Mouse (Mus musculus): ENCODE data around the gene Asl.

The Asl gene

DNA sequence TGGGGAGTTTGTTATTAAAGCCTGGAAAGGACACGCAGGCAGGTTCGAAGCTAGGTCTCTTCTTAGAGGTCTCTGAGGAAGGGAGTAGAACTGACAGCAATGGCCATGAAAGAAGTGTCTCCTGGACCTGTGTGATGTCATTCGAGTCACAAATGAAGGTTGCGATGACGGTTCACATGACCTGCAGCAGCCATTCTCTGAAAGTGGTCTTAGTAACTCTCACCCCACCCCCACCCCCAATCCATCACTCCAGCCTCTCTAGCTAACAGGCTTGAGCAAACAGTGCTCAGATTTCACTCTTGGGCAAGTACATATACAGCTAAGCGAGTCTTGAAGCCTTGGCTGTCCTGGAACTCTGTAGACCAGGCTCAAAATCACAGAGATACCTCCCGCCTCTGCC is 25.8 kb downstream of the Asl start:
- DNase-seq (ENCODE audit: low spot score): no peak

DNA sequence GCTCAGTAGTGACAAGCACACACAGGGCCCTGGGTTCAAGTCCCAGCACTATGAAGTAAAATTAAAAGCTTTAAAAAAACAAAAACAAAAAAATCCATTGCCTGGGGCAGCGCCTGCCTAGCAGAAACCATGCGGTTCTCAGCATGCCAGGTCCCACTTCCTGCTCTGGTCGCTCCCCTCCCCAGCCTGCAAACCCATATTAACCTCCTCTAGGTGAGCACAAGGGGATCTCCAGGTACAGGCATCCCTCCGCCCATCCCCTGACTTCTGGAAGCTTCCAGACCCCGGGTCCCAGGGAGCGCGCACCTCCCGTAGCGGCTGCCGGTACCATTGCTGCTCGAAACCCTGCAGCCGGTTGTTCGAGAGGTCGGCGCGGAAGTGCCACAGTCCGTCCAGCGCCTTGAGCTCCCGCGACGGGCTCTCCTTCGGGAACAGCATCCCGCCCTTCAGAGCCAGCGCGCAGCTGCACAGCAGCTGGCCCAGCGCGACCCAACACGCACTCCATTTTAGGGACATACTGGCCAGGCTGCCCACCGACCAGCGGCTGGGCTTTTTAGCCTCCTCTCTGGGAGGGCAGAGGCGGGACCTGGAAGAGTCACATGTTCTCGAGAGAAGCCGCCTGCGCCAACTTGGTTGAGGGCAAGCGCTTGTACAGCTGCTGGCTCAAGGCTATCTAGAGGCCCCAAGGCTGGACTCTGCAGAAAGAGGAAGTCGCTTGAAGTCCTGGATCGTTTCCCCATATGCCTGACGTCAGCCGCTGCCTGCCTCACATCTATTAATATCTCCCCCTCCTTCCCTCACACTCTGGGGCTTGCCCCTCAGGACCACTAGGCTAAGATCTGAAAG is 26.5 kb downstream of the Asl start, which contains the start of gene Gusb:
Gene Gusb (minus strand): TSS at position 749 of the 846 bp plus-strand sequence.
- DNase-seq (ENCODE audit: low spot score): peak; percentile 62

DNA sequence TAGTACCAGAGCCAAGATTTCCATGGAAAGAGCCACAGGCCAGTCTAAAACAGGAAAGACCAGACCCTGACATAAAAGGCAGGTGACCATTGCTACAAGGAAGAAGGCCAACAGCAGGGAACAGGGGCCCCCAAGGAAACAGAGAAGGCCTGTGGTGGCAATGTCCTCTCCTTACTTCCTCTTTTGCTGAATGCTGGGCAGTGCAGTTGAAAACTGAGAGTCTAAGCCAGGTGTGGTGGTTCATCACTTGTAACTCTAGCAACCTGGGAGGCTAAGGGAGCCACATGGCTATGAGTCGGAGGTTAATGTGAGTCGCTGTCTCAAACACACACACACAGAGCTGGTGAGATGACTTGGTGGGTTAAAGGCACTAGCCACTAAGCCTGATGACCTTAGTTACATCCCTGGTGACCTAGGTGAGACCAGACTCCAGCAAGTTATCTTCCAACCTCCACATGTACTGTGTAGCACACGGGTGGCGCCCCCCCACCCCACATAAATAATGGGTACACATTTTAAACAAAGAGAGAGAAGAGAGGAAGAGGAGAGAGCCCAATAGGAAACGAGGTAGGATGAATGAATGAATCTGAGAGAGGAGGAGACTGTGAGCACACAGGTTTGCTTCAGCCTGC is 27.6 kb downstream of the Asl start:
- DNase-seq (ENCODE audit: low spot score): no peak

DNA sequence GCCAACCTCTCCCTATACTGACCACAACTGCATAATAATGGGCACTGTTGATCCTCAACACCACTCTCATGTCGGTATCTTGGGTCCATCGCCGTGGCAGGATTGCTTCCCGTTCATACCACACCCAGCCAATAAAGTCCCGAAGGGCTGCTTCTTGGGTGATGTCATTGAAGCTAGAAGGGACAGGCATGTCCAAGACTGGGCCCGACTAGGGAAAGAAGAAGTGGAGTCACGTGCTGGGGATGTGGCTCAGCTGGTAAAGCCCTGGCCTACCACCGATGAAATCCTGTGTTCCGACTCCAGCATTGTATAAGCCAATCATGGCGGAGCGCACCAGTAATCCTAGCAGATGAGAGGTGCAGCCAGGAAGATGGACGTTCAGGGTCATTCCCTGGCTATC is 28.3 kb downstream of the Asl start:
- DNase-seq (ENCODE audit: low spot score): no peak

DNA sequence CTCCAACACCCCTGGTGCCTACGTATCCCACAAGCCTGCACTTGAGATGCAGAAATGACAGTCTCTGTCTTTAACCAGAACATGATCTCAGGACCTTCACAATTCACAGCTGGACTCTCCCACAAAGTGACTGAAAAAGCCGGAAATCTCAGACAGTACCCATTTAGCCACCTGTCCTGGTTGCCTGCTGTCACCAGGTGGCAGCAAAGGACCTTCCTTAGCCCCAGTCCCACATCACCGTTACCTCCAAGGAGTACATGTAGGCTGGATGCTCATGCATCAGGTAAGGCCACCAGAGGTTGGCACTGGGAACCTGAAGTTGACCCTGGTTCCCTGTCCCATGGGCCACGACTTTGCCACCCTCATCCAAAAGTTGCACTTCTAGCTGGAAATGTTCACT is 29.9 kb downstream of the Asl start:
- DNase-seq (ENCODE audit: low spot score): peak; percentile 31

DNA sequence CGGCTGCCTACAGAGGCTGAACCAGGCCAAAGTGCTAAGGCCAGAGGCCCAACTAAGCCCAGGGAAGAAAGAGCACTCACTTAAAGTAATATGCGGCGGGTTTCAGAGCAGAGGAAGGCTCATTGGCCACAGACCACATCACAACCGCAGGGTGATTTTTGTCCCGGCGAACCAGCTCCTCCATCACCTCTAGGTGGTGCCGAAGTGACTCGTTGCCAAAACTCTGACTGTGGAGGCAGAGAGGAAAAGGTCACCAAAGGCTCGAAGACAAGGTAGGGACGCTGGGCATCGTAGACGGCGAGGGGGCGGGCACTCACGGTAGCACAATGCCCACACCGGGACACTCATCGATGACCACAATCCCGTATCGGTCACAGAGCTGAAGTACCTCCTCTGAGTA is 31.3 kb downstream of the Asl start:
- DNase-seq (ENCODE audit: low spot score): no peak

DNA sequence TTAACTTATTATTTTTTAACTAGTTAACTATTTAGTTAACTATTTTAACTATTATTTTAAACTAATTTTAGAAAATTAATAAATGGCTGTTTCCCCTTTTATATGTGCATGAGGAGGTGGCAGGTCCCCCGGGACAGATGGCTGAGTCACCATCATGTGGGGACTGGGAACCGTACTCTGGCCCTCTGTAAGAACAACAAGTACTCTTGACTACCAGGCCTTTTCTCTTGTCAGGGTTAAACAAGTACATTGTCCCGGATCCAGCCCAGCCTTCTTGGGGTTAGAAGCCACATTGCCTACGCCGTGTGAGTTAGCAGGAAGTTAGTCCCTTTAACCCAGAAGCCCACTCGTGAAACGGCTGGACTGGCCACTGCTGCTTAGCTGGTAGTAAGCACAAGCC is 34.1 kb downstream of the Asl start:
- no peak for DNase-seq (ENCODE audit: low spot score)

DNA sequence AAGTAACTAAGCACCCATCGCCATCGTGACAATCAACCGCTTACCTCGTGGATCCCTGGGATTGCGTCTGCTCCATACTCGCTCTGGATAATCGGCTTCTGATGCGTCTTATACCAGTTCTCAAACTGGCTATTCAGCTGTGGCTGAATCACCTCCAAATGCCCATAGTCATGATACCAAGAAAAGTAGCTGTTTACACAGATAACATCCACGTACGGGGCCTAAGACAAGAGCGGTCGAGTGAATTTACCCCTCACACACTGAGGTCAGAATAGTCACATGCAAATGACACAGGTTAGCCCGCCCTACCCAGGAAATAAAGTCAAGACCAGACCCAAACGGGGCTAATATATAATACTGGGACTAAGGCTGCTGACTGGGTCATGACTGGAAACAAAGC is 35.7 kb downstream of the Asl start:
- DNase-seq (ENCODE audit: low spot score): no peak

DNA sequence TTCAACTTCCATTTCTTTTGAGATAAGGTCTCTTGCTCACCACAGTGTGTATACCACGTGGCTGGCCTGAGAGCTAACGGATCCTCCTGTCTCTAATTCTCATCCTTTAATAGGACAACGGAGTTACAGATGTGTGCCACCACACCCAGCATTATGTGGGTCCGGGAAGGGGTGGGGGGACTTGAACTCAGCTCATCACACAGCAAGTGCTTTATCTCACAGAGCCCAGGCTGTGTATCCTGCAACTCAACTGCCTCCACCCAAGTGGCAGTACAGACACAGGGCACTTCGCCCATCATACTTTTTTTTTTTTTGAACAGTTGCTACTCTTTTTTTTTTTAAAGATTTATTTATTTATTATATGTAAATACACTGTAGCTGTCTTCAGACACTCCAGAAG is 37.1 kb downstream of the Asl start:
- no peak for DNase-seq (ENCODE audit: low spot score)

DNA sequence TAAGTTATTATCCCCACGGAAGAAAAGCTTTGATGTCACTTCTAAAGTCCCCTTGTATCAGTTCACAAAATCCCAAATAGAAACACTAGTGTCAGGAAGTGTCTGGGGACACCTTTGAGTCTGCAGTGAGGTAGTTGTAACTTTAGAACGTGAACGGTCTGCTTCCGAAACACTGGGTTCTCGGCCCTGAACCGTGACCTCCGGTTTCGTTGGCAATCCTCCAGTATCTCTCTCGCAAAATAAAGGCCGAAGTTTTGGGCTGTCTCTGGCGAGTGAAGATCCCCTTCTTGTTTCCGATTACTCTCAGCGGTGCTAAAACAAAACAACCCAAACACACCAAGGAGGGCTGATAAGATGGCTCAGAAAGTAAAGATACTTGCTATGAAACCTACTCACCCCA is 39.7 kb downstream of the Asl start:
- DNase-seq (ENCODE audit: low spot score): no peak

DNA sequence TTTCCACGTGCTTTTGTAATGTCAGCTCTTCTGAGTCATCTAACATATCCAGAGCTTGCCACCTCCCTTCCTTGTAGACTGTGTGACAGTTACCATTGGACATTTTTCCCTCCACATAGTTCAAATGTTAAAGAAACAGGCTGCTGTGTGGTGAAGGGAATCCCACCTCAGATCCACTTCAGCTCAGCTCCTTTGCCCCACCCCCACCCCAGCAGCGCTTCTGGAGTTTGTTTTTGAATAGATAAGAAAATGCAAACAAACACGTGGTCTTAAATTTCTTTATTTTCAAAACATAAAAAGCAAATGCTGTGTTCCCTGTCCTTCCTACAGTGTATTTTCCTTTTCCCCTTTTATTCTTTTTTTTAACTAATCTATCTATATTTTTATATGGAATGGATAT is 48.8 kb downstream of the Asl start:
- no peak for DNase-seq (ENCODE audit: low spot score)

DNA sequence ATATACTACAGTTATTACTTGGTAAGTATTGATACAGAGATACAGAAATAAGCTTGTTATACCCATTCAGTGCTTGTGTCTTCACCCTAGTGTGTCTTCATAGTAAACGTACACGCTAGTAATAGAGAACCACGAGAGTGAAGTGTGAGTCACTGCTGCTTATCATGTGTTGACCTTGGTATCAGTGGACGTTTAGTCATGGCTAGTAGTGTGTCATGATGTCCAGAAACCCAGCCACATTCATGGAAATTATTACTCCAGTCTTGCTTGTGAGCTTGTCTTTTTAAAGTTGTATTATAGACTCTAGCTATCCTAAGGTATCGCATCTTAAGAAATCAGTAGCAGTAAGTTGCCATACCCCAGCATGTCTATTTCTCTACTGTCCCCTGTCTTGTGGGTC is 50.4 kb downstream of the Asl start:
- DNase-seq (ENCODE audit: low spot score): no peak

DNA sequence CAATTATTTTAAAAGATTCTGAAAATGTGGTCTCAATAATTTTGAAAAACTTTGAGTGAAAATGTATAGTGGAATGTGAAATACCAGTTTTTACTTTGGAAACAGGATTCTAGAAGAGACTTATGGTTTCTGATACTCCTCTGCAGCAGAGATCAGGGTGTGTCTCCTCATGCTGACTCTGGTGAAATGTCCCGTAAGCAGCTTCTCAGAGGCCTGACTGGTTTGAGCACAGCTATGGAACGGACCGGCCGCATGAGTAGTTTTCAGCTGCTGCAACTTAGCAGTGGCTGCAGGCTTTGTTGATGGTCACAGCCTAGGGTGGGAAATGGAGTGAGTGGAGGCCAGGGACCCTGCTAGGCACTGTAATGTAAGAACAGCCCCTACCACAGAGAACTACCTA is 51.3 kb downstream of the Asl start:
- DNase-seq (ENCODE audit: low spot score): no peak

DNA sequence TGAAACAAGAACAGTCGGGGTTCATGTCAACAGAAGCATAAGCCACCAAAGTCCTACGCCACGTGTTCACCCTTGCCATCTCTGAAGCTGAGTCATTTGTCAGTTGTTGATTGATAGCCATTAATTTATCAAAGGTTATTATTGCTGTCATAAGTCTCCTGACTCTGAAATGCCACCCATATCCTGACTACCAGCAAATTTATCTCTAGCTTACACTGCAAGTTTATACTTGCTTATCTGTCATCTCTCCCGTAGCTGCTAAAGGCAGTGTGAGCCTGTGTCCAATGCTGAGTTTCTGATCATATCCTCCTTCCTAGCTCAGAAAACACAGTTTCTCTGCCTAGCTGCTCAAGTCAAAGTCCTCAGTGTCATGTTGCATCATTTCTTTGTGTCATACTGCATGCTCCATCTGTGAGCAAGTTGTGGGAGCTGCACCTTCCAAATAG is 54.2 kb downstream of the Asl start:
- DNase-seq (ENCODE audit: low spot score): no peak

DNA sequence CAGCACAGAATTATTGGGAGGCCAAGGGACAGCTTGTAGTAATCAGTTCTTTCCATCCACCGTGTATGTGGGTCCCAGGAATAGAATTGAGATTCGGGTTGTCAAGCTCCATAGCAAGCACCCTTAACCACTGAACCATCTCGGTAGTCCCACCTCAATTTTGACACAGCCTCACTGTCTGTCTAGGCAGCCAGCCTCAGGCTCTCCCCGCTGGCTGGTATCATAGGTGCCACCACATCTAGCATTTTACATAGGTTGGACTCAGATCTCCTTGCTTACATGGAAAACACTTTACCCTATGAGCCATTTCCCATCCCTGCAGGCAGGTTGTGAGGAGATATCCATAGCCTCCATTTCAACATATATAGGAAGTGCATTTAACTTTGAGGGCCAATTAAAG is 54.7 kb downstream of the Asl start:
- no peak for DNase-seq (ENCODE audit: low spot score)

DNA sequence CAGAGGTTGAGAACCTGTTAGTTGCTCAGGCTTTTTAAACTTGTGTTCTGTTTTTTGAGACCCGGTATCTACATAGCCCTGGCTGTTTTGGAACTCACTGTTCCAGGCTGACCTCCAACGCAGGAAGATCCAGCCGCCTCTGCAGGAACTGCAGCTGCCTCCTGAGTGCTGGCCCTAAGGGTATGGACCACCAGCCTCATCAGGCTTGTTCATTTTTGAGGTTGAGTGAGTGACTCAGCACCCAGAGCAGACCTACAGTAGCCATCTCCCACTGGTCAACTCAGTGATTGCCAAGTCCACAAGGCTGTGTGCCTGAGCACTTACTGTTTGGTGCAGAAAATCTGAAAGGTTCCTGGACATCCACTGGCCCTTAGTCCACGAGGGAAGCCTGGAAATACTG is 57.6 kb downstream of the Asl start:
- no peak for DNase-seq (ENCODE audit: low spot score)

DNA sequence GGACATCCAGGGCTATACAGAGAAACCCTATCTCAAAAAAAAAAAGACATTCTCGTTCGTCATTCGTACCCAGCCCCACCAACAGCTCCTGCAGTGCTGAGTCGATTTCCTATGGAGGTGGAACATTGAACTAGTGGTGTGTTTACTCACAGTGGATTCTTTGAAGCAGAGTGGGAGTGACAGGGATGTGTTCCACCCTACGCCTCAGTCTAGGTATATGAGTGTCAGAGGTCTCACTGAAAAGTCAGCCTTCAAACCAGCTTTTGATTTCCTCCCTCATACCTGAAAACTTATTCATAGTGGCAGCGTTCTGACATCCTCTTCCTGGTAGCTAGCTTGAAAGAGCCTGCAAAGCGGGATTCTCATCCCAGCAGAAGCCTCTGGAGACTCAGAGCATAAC is 60.6 kb downstream of the Asl start:
- DNase-seq (ENCODE audit: low spot score): no peak

DNA sequence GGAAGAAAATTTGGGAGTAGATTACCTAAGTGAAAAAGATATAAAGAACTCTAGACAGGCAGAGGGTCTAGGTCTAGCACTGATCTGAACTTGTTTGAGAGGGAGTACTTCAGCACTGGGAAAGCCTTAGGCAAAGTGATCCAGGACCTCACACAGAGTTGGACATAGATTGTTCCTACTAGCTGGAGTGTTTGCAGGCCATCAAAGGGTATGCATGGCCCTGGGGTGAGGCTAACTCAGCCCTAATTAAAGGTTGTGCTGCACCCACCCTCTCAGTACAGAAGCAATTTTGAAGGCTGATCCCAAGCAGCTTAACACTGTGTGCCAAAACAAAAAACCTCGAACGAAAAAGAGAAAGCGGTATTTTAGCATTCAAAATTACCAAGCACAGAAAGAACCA is 62.6 kb downstream of the Asl start:
- no peak for DNase-seq (ENCODE audit: low spot score)

DNA sequence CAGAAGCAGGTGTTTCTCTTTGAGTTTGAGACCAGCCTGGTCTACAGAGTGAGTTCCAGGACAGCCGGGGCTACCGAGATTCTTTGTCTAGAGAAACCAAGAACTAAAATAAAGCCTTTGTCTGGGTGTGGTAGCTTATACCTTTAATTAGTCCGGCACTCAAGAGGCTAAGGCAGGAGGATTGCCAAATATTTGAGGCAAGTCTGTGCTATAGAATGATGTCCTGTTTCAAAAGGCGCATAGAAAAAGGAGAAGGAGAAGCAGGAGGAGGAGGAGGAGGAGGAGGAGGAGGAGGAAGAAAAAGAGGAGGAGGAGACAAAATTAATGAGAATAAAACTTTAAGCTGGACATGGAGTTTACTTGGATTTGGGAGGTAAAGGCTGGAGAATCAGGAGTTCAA is 65.8 kb downstream of the Asl start:
- DNase-seq (ENCODE audit: low spot score): no peak

All from ovary, postnatal 14 days (tissue).